Mouse (Mus musculus) bone marrow macrophage, adult 2 months (primary cell): ENCODE data around the gene Radil. TPM values are rescaled to one million over a fixed set of nuclear protein-coding genes. Genes with fewer than 3 reads are reported as not detected.

Source experiments
- H3K27ac ChIP-seq: 2 replicates; pipeline ENCODE4 v1.5.1; 2012; ENCODE audit warnings: low read depth, low read length; ENCODE audit not compliant: insufficient read depth
- H3K4me1 ChIP-seq: 2 replicates; pipeline ENCODE4 v1.6.1; 2012; ENCODE audit warnings: low read length; ENCODE audit not compliant: control insufficient read depth, insufficient read depth
- H3K4me3 ChIP-seq: 2 replicates; pipeline ENCODE4 v1.5.1; 2012; ENCODE audit warnings: mild to moderate bottlenecking, low read length, moderate library complexity; ENCODE audit not compliant: insufficient read depth
- CTCF ChIP-seq: IDR thresholded peaks from 2 replicates; pipeline ENCODE4 v1.5.1; 2012; ENCODE audit warnings: low read depth, mild to moderate bottlenecking, low read length, moderate library complexity
- POLR2A ChIP-seq: IDR thresholded peaks from 2 replicates; pipeline ENCODE4 v1.6.1; 2012; ENCODE audit warnings: mild to moderate bottlenecking, low read depth, low read length, borderline replicate concordance
- polyA plus RNA-seq: library from polyadenylated mRNA; stranded (reverse); fragments of >200 nt; gene quantifications from 2 replicates; pipeline ENCODE4 v1.2.4, GENCODE M21; 2012; ENCODE audit not compliant: missing spikeins, insufficient read depth, insufficient read length

The Radil gene
- polyA plus RNA-seq, 1 experiment, result not detected

- Histone ChIP-seq H3K27ac (no peak overlapping the region), H3K4me3 (no peak overlapping the region), H3K4me1 (no peaks in the 10 kb centered on the region)
- TF ChIP-seq POLR2A (no peak), CTCF (no peak)
Measured at GRCm38 (mm10) chr5:142509141-142510060, 41.5 kb downstream of the Radil start.

GRCm38 (mm10) chr5:142505695-142506423 is 45.0 kb downstream of the Radil start:
- Histone ChIP-seq H3K27ac (no peak overlapping the region), H3K4me3 (no peak overlapping the region), H3K4me1 (no peaks in the 10 kb centered on the region)
- TF ChIP-seq POLR2A, result no peak
- no peak; the same call in 1 of the 2 replicates for TF ChIP-seq CTCF

- H3K27ac ChIP-seq, result no peak overlapping the region
- TF ChIP-seq CTCF, result no peak
- no peak for TF ChIP-seq POLR2A
- H3K4me1 ChIP-seq, result no peaks in the 10 kb centered on the region
Measured at GRCm38 (mm10) chr5:142504175-142504574, 46.7 kb downstream of the Radil start.

GRCm38 (mm10) chr5:142502414-142502813 is 48.5 kb downstream of the Radil start:
- TF ChIP-seq CTCF, result peak; percentile 59
- no peak for TF ChIP-seq POLR2A
- no peaks in the 10 kb centered on the region for H3K4me1 ChIP-seq
- H3K4me3 ChIP-seq, result no peak overlapping the region
- no peak overlapping the region for H3K27ac ChIP-seq

More at GRCm38 (mm10) chr5:142504175-142504574, 46.7 kb downstream of the Radil start:
- H3K4me3 ChIP-seq, result no peak overlapping the region

- no peak overlapping the region for H3K4me3 ChIP-seq
- no peaks in the 10 kb centered on the region for H3K4me1 ChIP-seq
- TF ChIP-seq CTCF, result no peak
- no peak for TF ChIP-seq POLR2A
- no peak overlapping the region for H3K27ac ChIP-seq
Measured at GRCm38 (mm10) chr5:142500918-142501317, 50.0 kb downstream of the Radil start.

GRCm38 (mm10) chr5:142498964-142499363 is 51.9 kb downstream of the Radil start:
- peak; percentile 64 for TF ChIP-seq CTCF
- TF ChIP-seq POLR2A, result no peak
- H3K4me3 ChIP-seq, result no peak overlapping the region
- H3K27ac ChIP-seq, result no peak overlapping the region
- no peaks in the 10 kb centered on the region for H3K4me1 ChIP-seq

GRCm38 (mm10) chr5:142495321-142496096 is 55.4 kb downstream of the Radil start:
- H3K27ac ChIP-seq, result no peak overlapping the region
- H3K4me3 ChIP-seq, result no peak overlapping the region
- no peak for TF ChIP-seq POLR2A
- no peak for TF ChIP-seq CTCF
- peaks cover 2% of the 10 kb centered on the region; the same call in 1 of the 2 replicates for H3K4me1 ChIP-seq

GRCm38 (mm10) chr5:142493307-142493706 is 57.6 kb downstream of the Radil start:
- TF ChIP-seq CTCF, result no peak
- TF ChIP-seq POLR2A, result no peak
- H3K4me3 ChIP-seq, result no peak overlapping the region
- H3K27ac ChIP-seq, result no peak overlapping the region
- peaks cover 2% of the 10 kb centered on the region; the same call in 1 of the 2 replicates for H3K4me1 ChIP-seq
